Mouse (Mus musculus) layer of hippocampus, adult 9-11 months (tissue): Measurements from ENCODE around the gene Ddx54.

ENCODE experiments used
- DNase-seq: peaks from one replicate; pipeline ENCODE4 v3.0.0; 2022

The Ddx54 gene

GRCm38 (mm10) chr5:120612822-120613604 lies 474 bp downstream of the Ddx54 start:
- DNase-seq: peak; percentile 100

GRCm38 (mm10) chr5:120615903-120616302 lies 3.4 kb downstream of the Ddx54 start:
- no peak for DNase-seq

GRCm38 (mm10) chr5:120618778-120619177 lies 6.2 kb downstream of the Ddx54 start:
- no peak for DNase-seq

GRCm38 (mm10) chr5:120619201-120619600 lies 6.7 kb downstream of the Ddx54 start:
- DNase-seq: no peak

- peak; percentile 80 for DNase-seq
These were observed 8.0 kb downstream of the Ddx54 start for GRCm38 (mm10) chr5:120620375-120621077.

- DNase-seq: no peak
These were observed 8.7 kb downstream of the Ddx54 start for GRCm38 (mm10) chr5:120621078-120621765.

- no peak for DNase-seq
These were observed 9.3 kb downstream of the Ddx54 start for GRCm38 (mm10) chr5:120621846-120622197.

GRCm38 (mm10) chr5:120622198-120622851 lies 9.8 kb downstream of the Ddx54 start:
- no peak for DNase-seq

- DNase-seq: no peak
These were observed 11.9 kb downstream of the Ddx54 start for GRCm38 (mm10) chr5:120624427-120624826.

- no peak for DNase-seq
These were observed 13.9 kb downstream of the Ddx54 start for GRCm38 (mm10) chr5:120626399-120626798.

GRCm38 (mm10) chr5:120627515-120628300 lies 15.2 kb downstream of the Ddx54 start:
- DNase-seq: no peak

- no peak for DNase-seq
These were observed 16.1 kb downstream of the Ddx54 start for GRCm38 (mm10) chr5:120628624-120629023.

GRCm38 (mm10) chr5:120631128-120631527 lies 18.6 kb downstream of the Ddx54 start:
- no peak for DNase-seq

GRCm38 (mm10) chr5:120631892-120632291 lies 19.4 kb downstream of the Ddx54 start:
- DNase-seq: no peak

- no peak for DNase-seq
These were observed 21.6 kb downstream of the Ddx54 start, which contains the start of gene Cfap73 for GRCm38 (mm10) chr5:120634131-120634530. TSS of gene Cfap73 (minus strand) at chr5:120634235.

- DNase-seq: no peak
These were observed 22.3 kb downstream of the Ddx54 start for GRCm38 (mm10) chr5:120634860-120635259.

- no peak for DNase-seq
These were observed 23.1 kb downstream of the Ddx54 start for GRCm38 (mm10) chr5:120635633-120636032.

GRCm38 (mm10) chr5:120640094-120640493 lies 27.6 kb downstream of the Ddx54 start:
- DNase-seq: no peak

- DNase-seq: peak; percentile 77
These were observed 31.0 kb downstream of the Ddx54 start for GRCm38 (mm10) chr5:120643365-120644085.

GRCm38 (mm10) chr5:120644227-120644626 lies 31.7 kb downstream of the Ddx54 start:
- DNase-seq: no peak

GRCm38 (mm10) chr5:120645851-120646250 lies 33.3 kb downstream of the Ddx54 start:
- DNase-seq: no peak

- no peak for DNase-seq
These were observed 34.8 kb downstream of the Ddx54 start for GRCm38 (mm10) chr5:120647361-120647760.
